Mouse (Mus musculus) limb, embryonic 11.5 days (tissue): ENCODE data around the gene Btrc. TPM values are rescaled to one million over a fixed set of nuclear protein-coding genes. Genes with fewer than 3 reads are reported as not detected.

Source experiments
- ATAC-seq: fragments of 200-750 bp; cut with Nextera tagmentation; 2 replicates; pipeline ENCODE4 v1.8.0; 2017; ENCODE audit warnings: low read depth; ENCODE audit not compliant: insufficient number of reproducible peaks, low FRiP score, low TSS enrichment
- DNase-seq: peaks from one replicate; pipeline ENCODE4 v3.0.0-alpha.2; 2015; ENCODE audit warnings: low spot score
- H3K27ac ChIP-seq: fragments of 300-500 bp; sonication (generic); replicated peaks from 2 replicates; pipeline ENCODE4 v1.5.1; 2014; ENCODE audit warnings: low read depth, mild to moderate bottlenecking, low read length
- H3K27me3 ChIP-seq: fragments of 300-500 bp; sonication (generic); 2 replicates; pipeline ENCODE4 v1.6.1; 2014; ENCODE audit warnings: mild to moderate bottlenecking, low read length, mixed read lengths; ENCODE audit not compliant: control insufficient read depth, insufficient read depth
- H3K36me3 ChIP-seq: fragments of 300-500 bp; sonication (generic); 2 replicates; pipeline ENCODE4 v1.6.1; 2014; ENCODE audit warnings: mild to moderate bottlenecking, low read length, moderate library complexity, mixed read lengths; ENCODE audit not compliant: control insufficient read depth, insufficient read depth
- H3K4me1 ChIP-seq: fragments of 300-500 bp; sonication (generic); 2 replicates; pipeline ENCODE4 v1.6.1; 2014; ENCODE audit warnings: low read length, mixed read lengths; ENCODE audit not compliant: control insufficient read depth, insufficient read depth
- H3K4me2 ChIP-seq: fragments of 300-500 bp; sonication (generic); 2 replicates; pipeline ENCODE4 v1.6.1; 2014; ENCODE audit warnings: low read depth, mild to moderate bottlenecking, moderate library complexity; ENCODE audit not compliant: severe bottlenecking
- H3K4me3 ChIP-seq: fragments of 300-500 bp; sonication (generic); 2 replicates; pipeline ENCODE4 v1.5.1; 2014; ENCODE audit warnings: low read depth, low read length
- H3K9ac ChIP-seq: fragments of 300-500 bp; sonication (generic); 2 replicates; pipeline ENCODE4 v1.6.1; 2014; ENCODE audit warnings: mild to moderate bottlenecking, low read length
- H3K9me3 ChIP-seq: fragments of 300-500 bp; sonication (generic); 2 replicates; pipeline ENCODE4 v1.6.1; 2016; ENCODE audit warnings: low read length; ENCODE audit not compliant: control insufficient read depth
- WGBS: fragments of 180-500 bp; shearing (Covaris S2); extraction: QIAGEN DNeasy Blood & Tissue Kit; methylation state at CpG from one replicate; pipeline ENCODE4 v1.1.7; 2014; 5-methylcytosine and 5-hydroxymethylcytosine counted together
- polyA plus RNA-seq: library from polyadenylated mRNA; unstranded; fragments of >200 nt; fragmentation: Nextera tagmentation; extraction: Ambion mirVana; gene quantifications from 2 replicates; pipeline ENCODE4 v1.2.1, GENCODE M21; 2014

Gene Btrc
- polyA plus RNA-seq, 1 experiment from 2014 or later: 52.4 TPM

- ATAC-seq: no peak
- Histone ChIP-seq H3K9me3 (no peaks in the 10 kb centered on the region), H3K9ac (no peak overlapping the region), H3K4me3 (no peak overlapping the region), H3K36me3 (peaks cover 2% of the 10 kb centered on the region; the same call in 1 of the 2 replicates), H3K4me1 (peaks cover 22% of the 10 kb centered on the region), H3K4me2 (no peak overlapping the region), H3K27ac (no peak overlapping the region), H3K27me3 (no peaks in the 10 kb centered on the region)
- WGBS: 91% methylated on average over 12 of the region's 12 CpGs
- no peak for DNase-seq
Measured at GRCm38 (mm10) chr19:45578976-45579375, 215.4 kb downstream of the Btrc start.

- WGBS: 89% methylated on average over 7 of the region's 7 CpGs
- Histone ChIP-seq H3K27ac (no peak overlapping the region), H3K4me2 (no peak overlapping the region), H3K9me3 (no peaks in the 10 kb centered on the region), H3K4me3 (no peak overlapping the region), H3K27me3 (no peaks in the 10 kb centered on the region), H3K4me1 (peaks cover 22% of the 10 kb centered on the region), H3K9ac (no peak overlapping the region), H3K36me3 (peaks cover 2% of the 10 kb centered on the region; the same call in 1 of the 2 replicates)
- ATAC-seq (no peak), DNase-seq (no peak)
Measured at GRCm38 (mm10) chr19:45579416-45579815, 215.9 kb downstream of the Btrc start.

Other genes starting within 250 kb of the Btrc start
- 0.13 and 0.17 TPM in 2 replicates for gene Tlx1, start 213.1 kb upstream of the Btrc start, polyA plus RNA-seq
- gene Lbx1, start 127.9 kb upstream of the Btrc start, polyA plus RNA-seq: 5.0 and 5.1 TPM in 2 replicates
- 19.7 and 21.4 TPM in 2 replicates for gene Poll, start 196.8 kb downstream of the Btrc start, polyA plus RNA-seq
- 51.6 and 52.0 TPM in 2 replicates for gene Gm17018, start 196.9 kb downstream of the Btrc start, polyA plus RNA-seq